Mouse (Mus musculus): ENCODE measurements at regions not wholly inside any gene's neighbourhood (a gene's known extent, or its start where the extent isn't known, plus 50 kb on each side); places are given as distances from the start of the nearest gene placed in this dataset.

- TF ChIP-seq CTCF (IDR thresholded peaks at IDR 0.05; ENCODE audit: low read depth, low read length), result no peak
- no peak for TF ChIP-seq TAL1 (conservative IDR thresholded peaks at IDR 0.05; ENCODE audit: low read depth, low read length)
- TF ChIP-seq POLR2AphosphoS5 (IDR thresholded peaks at IDR 0.05; ENCODE audit: insufficient replicate concordance, low read depth, low read length), result no peak
Measured at GRCm38 (mm10) chr16:77346128-77346527, 255.8 kb downstream of the Gm11146 start.

Measured in G1E (cell line).